Comparison of ENCODE assay signal across 9 mouse cellular contexts in genomic region chr17:7927582-7928535, GRCm38 (mm10). TPM values are rescaled to one million over a fixed set of nuclear protein-coding genes. Genes with fewer than 3 reads are reported as not detected.
DNase-seq lines count a peak whose midpoint lies in the region; ATAC-seq and TF ChIP-seq lines count a peak whose summit lies in the region.
"Had no signal": no experiment of that assay in that cellular context is flagged by ENCODE, and none has a peak within 500 bp of the region (broad histone marks: within the 10 kb centered on the region; RNA-seq: fewer than 3 reads in every experiment).

No protein-coding gene starts in this region.

- DNase-seq in adrenal gland, adult 2 months, result peak; percentile 79
- peak; percentile 67 for DNase-seq in embryo, embryonic 11 days
- peak; percentile 98 for DNase-seq in induced T-regulatory cell, adult 2 months (ENCODE audit: low read depth)
- peak; percentile 49 for DNase-seq in liver, adult 2 months (ENCODE audit: extremely low read depth, low read depth, low spot score)
- DNase-seq in ovary, postnatal 36 days (ENCODE audit: low spot score), result peak; percentile 59
- peak; percentile 91 for DNase-seq in thymus, postnatal 14 days

- no peaks in the 10 kb centered on the region for H3K79me2 ChIP-seq in liver, adult 2 months (ENCODE audit: control insufficient read depth, insufficient read depth, low read length)

- no peak overlapping the region for H3K4me2 ChIP-seq in intestine, postnatal 0 days (replicated peaks; ENCODE audit: low read depth)
- no peak overlapping the region for H3K4me2 ChIP-seq in intestine, embryonic 15.5 days (replicated peaks)
- H3K4me2 ChIP-seq: neural tube, embryonic 13.5 days had no signal

- peak; percentile 79 for TF ChIP-seq CTCF in intestine, postnatal 0 days (IDR thresholded peaks at IDR 0.05; ENCODE audit: low read depth)
- TF ChIP-seq CTCF in liver, adult 2 months (IDR thresholded peaks at IDR 0.05; ENCODE audit: low read depth, low read length), result peak; percentile 84

- H3K36me3 ChIP-seq in intestine, postnatal 0 days (ENCODE audit: control insufficient read depth, insufficient read depth), result no peaks in the 10 kb centered on the region
- H3K36me3 ChIP-seq in intestine, embryonic 15.5 days, result no peaks in the 10 kb centered on the region
- H3K36me3 ChIP-seq in liver, adult 2 months (ENCODE audit: control insufficient read depth, insufficient read depth, low read length), result no peaks in the 10 kb centered on the region
- H3K36me3 ChIP-seq: neural tube, embryonic 13.5 days had no signal

- 68% methylated on average over 24 of the region's 24 CpGs for WGBS in intestine, postnatal 0 days
- WGBS in intestine, embryonic 15.5 days, result 71% methylated on average over 24 of the region's 24 CpGs
- WGBS in liver, adult 2 months, result 62% methylated on average over 24 of the region's 24 CpGs

- no peak for ATAC-seq in intestine, postnatal 0 days
- no peak for ATAC-seq in intestine, embryonic 15.5 days

- no peak overlapping the region for H3K4me3 ChIP-seq in intestine, postnatal 0 days (ENCODE audit: low read depth, low read length)
- H3K4me3 ChIP-seq in intestine, embryonic 15.5 days (replicated peaks), result no peak overlapping the region
- no peak overlapping the region for H3K4me3 ChIP-seq in liver, adult 2 months (ENCODE audit: insufficient read depth, low read depth, low read length)
- H3K4me3 ChIP-seq: neural tube, embryonic 13.5 days had no signal

- no peaks in the 10 kb centered on the region for H3K9me3 ChIP-seq in intestine, postnatal 0 days (ENCODE audit: control insufficient read depth)
- no peaks in the 10 kb centered on the region for H3K9me3 ChIP-seq in intestine, embryonic 15.5 days
- H3K9me3 ChIP-seq: neural tube, embryonic 13.5 days had no signal

- TF ChIP-seq POLR2A in liver, adult 2 months (IDR thresholded peaks at IDR 0.05; ENCODE audit: extremely low read depth, insufficient read depth, low read length), result no peak

- H3K9ac ChIP-seq in intestine, postnatal 0 days (ENCODE audit: low read depth, low read length), result no peak overlapping the region
- H3K9ac ChIP-seq in intestine, embryonic 15.5 days, result no peak overlapping the region
- H3K9ac ChIP-seq in liver, adult 2 months (ENCODE audit: low read depth, low read length), result no peak overlapping the region
- H3K9ac ChIP-seq: neural tube, embryonic 13.5 days had no signal

- H3K4me1 ChIP-seq in intestine, postnatal 0 days (replicated peaks; ENCODE audit: control insufficient read depth, insufficient read depth, low read length), result no peaks in the 10 kb centered on the region
- H3K4me1 ChIP-seq in intestine, embryonic 15.5 days (replicated peaks), result no peaks in the 10 kb centered on the region; the same call in 1 of the 2 replicates
- no peaks in the 10 kb centered on the region for H3K4me1 ChIP-seq in liver, adult 2 months (ENCODE audit: control insufficient read depth, insufficient read depth, low read length)

- no peak overlapping the region for H3K27ac ChIP-seq in intestine, postnatal 0 days (ENCODE audit: low read depth, low read length)
- H3K27ac ChIP-seq in intestine, embryonic 15.5 days, result no peak overlapping the region
- H3K27ac ChIP-seq in liver, adult 2 months (replicated peaks; ENCODE audit: insufficient read depth, low read depth, low read length), result no peak overlapping the region
- H3K27ac ChIP-seq: neural tube, embryonic 13.5 days had no signal

- H3K27me3 ChIP-seq in intestine, postnatal 0 days (replicated peaks; ENCODE audit: control insufficient read depth, insufficient read depth, low read length), result no peaks in the 10 kb centered on the region
- H3K27me3 ChIP-seq in intestine, embryonic 15.5 days (replicated peaks), result no peaks in the 10 kb centered on the region
- H3K27me3 ChIP-seq in liver, adult 2 months (ENCODE audit: control insufficient read depth, insufficient read depth, low read length), result no peaks in the 10 kb centered on the region
- H3K27me3 ChIP-seq: neural tube, embryonic 13.5 days had no signal

RNA-seq across cellular contexts. Expression of gene Tagap, which starts 2.1 kb away (rescaled TPM):
- 0.80 and 1.2 TPM in 2 replicates for polyA plus RNA-seq in intestine, postnatal 0 days (2015; fragmentation: Nextera tagmentation; extraction: Ambion mirVana)
- polyA plus RNA-seq in intestine, embryonic 15.5 days (2015; fragmentation: Nextera tagmentation; extraction: Ambion mirVana), result 1.6 and 1.8 TPM in 2 replicates
- 1 to 10 TPM; 4.5 to 5.9 TPM for total RNA-seq in adrenal gland, adult 2 months (2021)
- 0.69 and 1.1 TPM in 2 replicates for polyA plus RNA-seq in adrenal gland, adult 2 months (2012; rRNA removed)
- total RNA-seq in liver, adult 2 months (2014; rRNA removed), result 0.28 and 0.67 TPM in 2 replicates
- 0.26 and 0.51 TPM in 2 replicates for polyA plus RNA-seq in liver, adult 2 months (2012; rRNA removed)

RNA-seq across cellular contexts. Expression of gene Rsph3a, which starts 17.6 kb away (rescaled TPM):
- 36.5 and 38.4 TPM in 2 replicates for polyA plus RNA-seq in intestine, postnatal 0 days (2015; fragmentation: Nextera tagmentation; extraction: Ambion mirVana)
- polyA plus RNA-seq in intestine, embryonic 15.5 days (2015; fragmentation: Nextera tagmentation; extraction: Ambion mirVana), result 45.8 and 51.8 TPM in 2 replicates
- total RNA-seq in adrenal gland, adult 2 months (2021), result 10 to 100 TPM; 42.2 to 43.2 TPM
- polyA plus RNA-seq in adrenal gland, adult 2 months (2012; rRNA removed), result 169 and 206 TPM in 2 replicates
- 16.8 and 19.5 TPM in 2 replicates for total RNA-seq in liver, adult 2 months (2014; rRNA removed)
- 46.8 and 48.1 TPM in 2 replicates for polyA plus RNA-seq in liver, adult 2 months (2012; rRNA removed)
